Mouse (Mus musculus) C2C12 (cell line): ENCODE data around the gene Gm1123.

ENCODE experiments used
- CEBPB ChIP-seq: IDR thresholded peaks from one replicate; pipeline ENCODE4 v1.6.1; 2011; ENCODE audit warnings: low read depth, mild to moderate bottlenecking, control low read depth, moderate library complexity
- CTCF ChIP-seq: IDR thresholded peaks from one replicate; pipeline ENCODE4 v1.5.1; 2011; ENCODE audit not compliant: control insufficient read depth, insufficient read depth, insufficient read length
- FOSL1 ChIP-seq: IDR thresholded peaks from one replicate; pipeline ENCODE4 v1.8.0; 2011; ENCODE audit warnings: mild to moderate bottlenecking, low read length; ENCODE audit not compliant: poor library complexity, insufficient read depth, severe bottlenecking
- MAX ChIP-seq: IDR thresholded peaks from one replicate; pipeline ENCODE4 v1.6.1; 2011; ENCODE audit warnings: mild to moderate bottlenecking, control low read depth
- MYOD1 ChIP-seq: IDR thresholded peaks from one replicate; pipeline ENCODE4 v1.6.1; 2011; ENCODE audit warnings: low read depth; ENCODE audit not compliant: control insufficient read depth, insufficient read length
- MYOG ChIP-seq: IDR thresholded peaks from one replicate; pipeline ENCODE4 v1.6.1; 2011; ENCODE audit not compliant: control insufficient read depth, insufficient read length; ENCODE audit errors: extremely low read depth
- USF1 ChIP-seq: IDR thresholded peaks from one replicate; pipeline ENCODE4 v1.6.1; 2011; ENCODE audit warnings: low read depth, mild to moderate bottlenecking, control low read depth, moderate library complexity

DNA sequence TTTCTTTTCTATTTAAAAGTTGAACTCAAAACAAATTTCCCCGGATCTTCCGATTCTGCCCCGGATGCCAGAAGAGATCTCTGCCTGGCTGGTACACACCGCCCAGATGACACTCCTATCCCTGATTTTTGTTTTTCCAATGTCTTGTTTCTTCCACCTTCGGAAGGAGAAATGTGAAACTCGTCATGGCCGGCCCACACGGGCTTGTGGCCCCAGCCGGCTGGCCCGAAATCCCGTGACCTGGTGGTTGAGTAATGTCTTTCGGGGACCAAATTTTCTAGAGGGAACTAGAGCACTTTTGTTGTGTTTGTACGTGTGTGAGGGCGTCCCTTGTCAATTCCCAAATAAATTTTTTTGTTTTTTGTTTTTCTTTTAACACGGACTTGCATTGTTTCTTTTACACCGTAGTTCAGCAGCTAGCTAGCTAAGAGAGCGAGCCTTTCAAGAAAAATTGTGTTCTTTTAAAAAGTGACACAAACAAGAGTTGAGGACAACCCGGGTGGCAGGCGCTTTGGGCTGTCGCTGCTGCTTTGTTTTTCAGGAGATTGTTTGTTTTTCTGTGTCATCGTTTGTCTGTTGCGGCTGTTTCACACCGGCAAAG, 77.7 kb downstream of the Gm1123 start:
- no peak for TF ChIP-seq CTCF
- no peak for TF ChIP-seq USF1
- no peak for TF ChIP-seq FOSL1
- no peak for TF ChIP-seq MAX
- TF ChIP-seq MYOG = no peak
- TF ChIP-seq CEBPB = no peak
- TF ChIP-seq MYOD1 = no peak
